Mouse (Mus musculus): ENCODE measurements around the gene Stat6. TPM values are rescaled to one million over a fixed set of nuclear protein-coding genes. Genes with fewer than 3 reads are reported as not detected.

Gene Stat6
- polyA plus RNA-seq, 1 experiment from 2014 or later = 46.8 TPM

- Histone ChIP-seq H3K4me3 (ENCODE audit: low read length) (peak within 1 kb of the TSS; percentile 66), H3K27ac (ENCODE audit: low read length) (peak within 1 kb of the TSS; percentile 94), H3K4me2 (ENCODE audit: low read depth, low read length) (peak within 1 kb of the TSS; percentile 76), H3K36me3 (ENCODE audit: control insufficient read depth, insufficient read depth, low read length) (no peaks in the 10 kb centered on the region), H3K9ac (ENCODE audit: low read depth, low read length) (peak within 1 kb of the TSS; percentile 80), H3K4me1 (ENCODE audit: control insufficient read depth, insufficient read depth, low read length) (peaks cover 46% of the 10 kb centered on the region), H3K9me3 (ENCODE audit: control insufficient read depth, low read length) (no peaks in the 10 kb centered on the region), H3K27me3 (replicated peaks; ENCODE audit: control insufficient read depth, insufficient read depth, low read length) (no peaks in the 10 kb centered on the region)
- WGBS = under 1% methylated on average over 64 of the region's 73 CpGs
- ATAC-seq = peak; percentile 58
Measured at GRCm38 (mm10) chr10:127666501-127667268, 23.9 kb downstream of the Stat6 start, which contains the start of gene Nemp1. Gene Nemp1 (plus strand): TSS chr10:127666901.

- Histone ChIP-seq H3K4me2 (ENCODE audit: low read depth, low read length) (peak overlapping the region; percentile 76), H3K9me3 (ENCODE audit: control insufficient read depth, low read length) (no peaks in the 10 kb centered on the region), H3K4me1 (ENCODE audit: control insufficient read depth, insufficient read depth, low read length) (peaks cover 38% of the 10 kb centered on the region), H3K27ac (ENCODE audit: low read length) (peak overlapping the region; percentile 94), H3K4me3 (ENCODE audit: low read length) (peak overlapping the region; percentile 66), H3K36me3 (ENCODE audit: control insufficient read depth, insufficient read depth, low read length) (no peaks in the 10 kb centered on the region), H3K9ac (ENCODE audit: low read depth, low read length) (peak overlapping the region; percentile 80), H3K27me3 (replicated peaks; ENCODE audit: control insufficient read depth, insufficient read depth, low read length) (no peaks in the 10 kb centered on the region)
- WGBS = 2% methylated on average over 35 of the region's 35 CpGs
- peak; percentile 69 for ATAC-seq
Measured at GRCm38 (mm10) chr10:127667269-127668092, 24.7 kb downstream of the Stat6 start.

- H3K4me1 ChIP-seq (ENCODE audit: control insufficient read depth, insufficient read depth, low read length) = peaks cover 29% of the 10 kb centered on the region
- H3K4me3 ChIP-seq (ENCODE audit: low read length) = peak within 1 kb of the TSS; percentile 66
- no peaks in the 10 kb centered on the region for H3K27me3 ChIP-seq (replicated peaks; ENCODE audit: control insufficient read depth, insufficient read depth, low read length)
- no peaks in the 10 kb centered on the region for H3K36me3 ChIP-seq (ENCODE audit: control insufficient read depth, insufficient read depth, low read length)
- H3K9ac ChIP-seq (ENCODE audit: low read depth, low read length) = peak within 1 kb of the TSS; percentile 80
- 5% methylated on average over 37 of the region's 40 CpGs for WGBS
- no peaks in the 10 kb centered on the region for H3K9me3 ChIP-seq (ENCODE audit: control insufficient read depth, low read length)
- peak within 1 kb of the TSS; percentile 94 for H3K27ac ChIP-seq (ENCODE audit: low read length)
- H3K4me2 ChIP-seq (ENCODE audit: low read depth, low read length) = peak within 1 kb of the TSS; percentile 76
- ATAC-seq = peak; percentile 53
Measured at GRCm38 (mm10) chr10:127668093-127669050, 25.6 kb downstream of the Stat6 start, which contains the start of gene Nab2. Gene Nab2 (minus strand): TSS chr10:127668568.

- H3K9me3 ChIP-seq (ENCODE audit: control insufficient read depth, low read length) = no peaks in the 10 kb centered on the region
- peak overlapping the region; percentile 94 for H3K27ac ChIP-seq (ENCODE audit: low read length)
- no peaks in the 10 kb centered on the region for H3K27me3 ChIP-seq (replicated peaks; ENCODE audit: control insufficient read depth, insufficient read depth, low read length)
- no peak overlapping the region for H3K4me3 ChIP-seq (ENCODE audit: low read length)
- WGBS = 21% methylated on average over 7 of the region's 7 CpGs
- H3K9ac ChIP-seq (ENCODE audit: low read depth, low read length) = peak overlapping the region; percentile 34; the same call in 1 of the 2 replicates
- peak overlapping the region; percentile 76 for H3K4me2 ChIP-seq (ENCODE audit: low read depth, low read length)
- ATAC-seq = no peak
- peaks cover 21% of the 10 kb centered on the region for H3K4me1 ChIP-seq (ENCODE audit: control insufficient read depth, insufficient read depth, low read length)
- no peaks in the 10 kb centered on the region for H3K36me3 ChIP-seq (ENCODE audit: control insufficient read depth, insufficient read depth, low read length)
Measured at GRCm38 (mm10) chr10:127669170-127669569, 26.4 kb downstream of the Stat6 start.

- whole genome bisulfite sequencing = 87% methylated on average over 2 of the region's 2 CpGs
- no peak for ATAC-seq
- no peaks in the 10 kb centered on the region for H3K9me3 ChIP-seq (ENCODE audit: control insufficient read depth, low read length)
- no peak overlapping the region for H3K4me3 ChIP-seq (ENCODE audit: low read length)
- H3K36me3 ChIP-seq (ENCODE audit: control insufficient read depth, insufficient read depth, low read length) = no peaks in the 10 kb centered on the region
- peaks cover 11% of the 10 kb centered on the region for H3K4me1 ChIP-seq (ENCODE audit: control insufficient read depth, insufficient read depth, low read length)
- no peak overlapping the region for H3K9ac ChIP-seq (ENCODE audit: low read depth, low read length)
- no peak overlapping the region for H3K4me2 ChIP-seq (ENCODE audit: low read depth, low read length)
- no peaks in the 10 kb centered on the region for H3K27me3 ChIP-seq (replicated peaks; ENCODE audit: control insufficient read depth, insufficient read depth, low read length)
- no peak overlapping the region for H3K27ac ChIP-seq (ENCODE audit: low read length)
Measured at GRCm38 (mm10) chr10:127670185-127670584, 27.4 kb downstream of the Stat6 start.

- Histone ChIP-seq H3K9me3 (ENCODE audit: control insufficient read depth, low read length) (no peaks in the 10 kb centered on the region), H3K27ac (ENCODE audit: low read length) (no peak overlapping the region), H3K4me2 (ENCODE audit: low read depth, low read length) (no peak overlapping the region), H3K36me3 (ENCODE audit: control insufficient read depth, insufficient read depth, low read length) (no peaks in the 10 kb centered on the region), H3K9ac (ENCODE audit: low read depth, low read length) (no peak overlapping the region), H3K4me3 (ENCODE audit: low read length) (no peak overlapping the region), H3K27me3 (replicated peaks; ENCODE audit: control insufficient read depth, insufficient read depth, low read length) (no peaks in the 10 kb centered on the region), H3K4me1 (ENCODE audit: control insufficient read depth, insufficient read depth, low read length) (peaks cover 7% of the 10 kb centered on the region)
- WGBS = 41% methylated on average over 2 of the region's 2 CpGs
- ATAC-seq = no peak
Measured at GRCm38 (mm10) chr10:127671276-127671675, 28.5 kb downstream of the Stat6 start.

GRCm38 (mm10) chr10:127674046-127674655 is 31.4 kb downstream of the Stat6 start:
- Histone ChIP-seq H3K9me3 (ENCODE audit: control insufficient read depth, low read length) (no peaks in the 10 kb centered on the region), H3K27ac (ENCODE audit: low read length) (no peak overlapping the region), H3K4me3 (ENCODE audit: low read length) (no peak overlapping the region), H3K4me2 (ENCODE audit: low read depth, low read length) (no peak overlapping the region), H3K27me3 (replicated peaks; ENCODE audit: control insufficient read depth, insufficient read depth, low read length) (no peaks in the 10 kb centered on the region), H3K4me1 (ENCODE audit: control insufficient read depth, insufficient read depth, low read length) (peaks cover 9% of the 10 kb centered on the region), H3K9ac (ENCODE audit: low read depth, low read length) (no peak overlapping the region), H3K36me3 (ENCODE audit: control insufficient read depth, insufficient read depth, low read length) (no peaks in the 10 kb centered on the region)
- WGBS = 92% methylated on average over 6 of the region's 6 CpGs
- no peak for ATAC-seq

- no peaks in the 10 kb centered on the region for H3K9me3 ChIP-seq (ENCODE audit: control insufficient read depth, low read length)
- peak overlapping the region; percentile 40; the same call in 1 of the 2 replicates for H3K27ac ChIP-seq (ENCODE audit: low read length)
- H3K9ac ChIP-seq (ENCODE audit: low read depth, low read length) = no peak overlapping the region
- no peak for ATAC-seq
- no peak overlapping the region for H3K4me3 ChIP-seq (ENCODE audit: low read length)
- H3K27me3 ChIP-seq (replicated peaks; ENCODE audit: control insufficient read depth, insufficient read depth, low read length) = no peaks in the 10 kb centered on the region
- H3K4me1 ChIP-seq (ENCODE audit: control insufficient read depth, insufficient read depth, low read length) = peaks cover 9% of the 10 kb centered on the region
- no peak overlapping the region for H3K4me2 ChIP-seq (ENCODE audit: low read depth, low read length)
- 81% methylated on average over 8 of the region's 8 CpGs for WGBS
- H3K36me3 ChIP-seq (ENCODE audit: control insufficient read depth, insufficient read depth, low read length) = no peaks in the 10 kb centered on the region
Measured at GRCm38 (mm10) chr10:127674794-127675522, 32.2 kb downstream of the Stat6 start.
